Mouse (Mus musculus) midbrain, embryonic 16.5 days (tissue): ENCODE measurements around the gene Riox1. TPM values are rescaled to one million over a fixed set of nuclear protein-coding genes. Genes with fewer than 3 reads are reported as not detected.

Experiments
- ATAC-seq: fragments of 200-750 bp; cut with Nextera tagmentation; 2 replicates; pipeline ENCODE4 v1.8.0; 2017; ENCODE audit warnings: moderate TSS enrichment
- H3K27ac ChIP-seq: fragments of 300-500 bp; sonication (generic); 2 replicates; pipeline ENCODE4 v1.5.1; 2014; ENCODE audit warnings: mild to moderate bottlenecking, low read length, mixed read lengths
- H3K27me3 ChIP-seq: fragments of 300-500 bp; sonication (generic); 2 replicates; pipeline ENCODE4 v1.6.1; 2014; ENCODE audit warnings: low read depth, low read length, mixed read lengths; ENCODE audit not compliant: control insufficient read depth, insufficient read depth
- H3K36me3 ChIP-seq: fragments of 300-500 bp; sonication (generic); 2 replicates; pipeline ENCODE4 v1.6.1; 2014; ENCODE audit warnings: mild to moderate bottlenecking, low read length, moderate library complexity, mixed read lengths; ENCODE audit not compliant: control insufficient read depth, insufficient read depth
- H3K4me1 ChIP-seq: fragments of 300-500 bp; sonication (generic); 2 replicates; pipeline ENCODE4 v1.6.1; 2014; ENCODE audit warnings: mild to moderate bottlenecking, low read length, mixed read lengths; ENCODE audit not compliant: control insufficient read depth, insufficient read depth
- H3K4me2 ChIP-seq: fragments of 300-500 bp; sonication (generic); 2 replicates; pipeline ENCODE4 v1.6.1; 2014; ENCODE audit warnings: mild to moderate bottlenecking, low read length, mixed read lengths
- H3K4me3 ChIP-seq: fragments of 300-500 bp; sonication (generic); 2 replicates; pipeline ENCODE4 v1.5.1; 2014; ENCODE audit warnings: low read depth, mild to moderate bottlenecking, low read length, moderate library complexity, mixed read lengths
- H3K9ac ChIP-seq: fragments of 300-500 bp; sonication (generic); 2 replicates; pipeline ENCODE4 v1.6.1; 2014; ENCODE audit warnings: low read depth, low read length, mixed read lengths
- H3K9me3 ChIP-seq: fragments of 300-500 bp; sonication (generic); replicated peaks from 2 replicates; pipeline ENCODE4 v1.6.1; 2014; ENCODE audit warnings: mild to moderate bottlenecking, low read length, mixed read lengths; ENCODE audit not compliant: control insufficient read depth, poor library complexity, severe bottlenecking
- WGBS: fragments of 180-500 bp; shearing (Covaris S2); extraction: QIAGEN DNeasy Blood & Tissue Kit; methylation state at CpG from one replicate; pipeline ENCODE4 v1.1.7; 2014; 5-methylcytosine and 5-hydroxymethylcytosine counted together
- polyA plus RNA-seq: library from polyadenylated mRNA; unstranded; fragments of >200 nt; fragmentation: Nextera tagmentation; extraction: Ambion mirVana; gene quantifications from 2 replicates; pipeline ENCODE4 v1.2.1, GENCODE M21; 2015

Riox1 gene
- polyA plus RNA-seq, 1 experiment from 2014 or later, result 8.7 TPM

GRCm38 (mm10) chr12:83940031-83940430 lies 10.4 kb upstream of the Riox1 start:
- ATAC-seq, result no peak
- 46% methylated on average over 4 of the region's 4 CpGs for WGBS
- no peak overlapping the region for H3K27ac ChIP-seq

GRCm38 (mm10) chr12:83941938-83942337 lies 8.5 kb upstream of the Riox1 start:
- Histone ChIP-seq H3K27me3 (no peaks in the 10 kb centered on the region), H3K36me3 (no peaks in the 10 kb centered on the region), H3K9ac (no peak overlapping the region), H3K4me1 (no peaks in the 10 kb centered on the region), H3K4me3 (no peak overlapping the region), H3K9me3 (no peaks in the 10 kb centered on the region), H3K27ac (no peak overlapping the region), H3K4me2 (no peak overlapping the region)
- ATAC-seq, result no peak
- 82% methylated on average over 3 of the region's 3 CpGs for WGBS

More at GRCm38 (mm10) chr12:83940031-83940430, 10.4 kb upstream of the Riox1 start:
- no peaks in the 10 kb centered on the region for H3K9me3 ChIP-seq
- H3K9ac ChIP-seq, result no peak overlapping the region
- no peaks in the 10 kb centered on the region for H3K4me1 ChIP-seq
- H3K4me2 ChIP-seq, result no peak overlapping the region
- H3K4me3 ChIP-seq, result no peak overlapping the region
- H3K36me3 ChIP-seq, result no peaks in the 10 kb centered on the region
- no peaks in the 10 kb centered on the region for H3K27me3 ChIP-seq

- Histone ChIP-seq H3K4me1 (peaks cover 14% of the 10 kb centered on the region), H3K27ac (no peak overlapping the region), H3K27me3 (no peaks in the 10 kb centered on the region), H3K9me3 (no peaks in the 10 kb centered on the region), H3K36me3 (no peaks in the 10 kb centered on the region), H3K4me3 (no peak overlapping the region), H3K4me2 (no peak overlapping the region), H3K9ac (no peak overlapping the region)
- no peak for ATAC-seq
- 94% methylated on average over 8 of the region's 8 CpGs for WGBS
Measured at GRCm38 (mm10) chr12:83947260-83947811, 3.1 kb upstream of the Riox1 start.

- Histone ChIP-seq H3K36me3 (no peaks in the 10 kb centered on the region), H3K27ac (no peak overlapping the region), H3K4me1 (peaks cover 26% of the 10 kb centered on the region), H3K4me2 (no peak overlapping the region), H3K9me3 (no peaks in the 10 kb centered on the region), H3K9ac (no peak overlapping the region), H3K4me3 (no peak overlapping the region), H3K27me3 (no peaks in the 10 kb centered on the region)
- 91% methylated on average over 4 of the region's 4 CpGs for WGBS
- ATAC-seq, result no peak
Measured at GRCm38 (mm10) chr12:83949043-83949442, 1.4 kb upstream of the Riox1 start.

- Histone ChIP-seq H3K27me3 (no peaks in the 10 kb centered on the region), H3K27ac (no peak overlapping the region), H3K4me3 (peak overlapping the region; percentile 90), H3K9ac (peak overlapping the region; percentile 53; the same call in 1 of the 2 replicates), H3K4me1 (peaks cover 26% of the 10 kb centered on the region), H3K36me3 (no peaks in the 10 kb centered on the region), H3K4me2 (peak overlapping the region; percentile 88), H3K9me3 (no peaks in the 10 kb centered on the region)
- WGBS, result 33% methylated on average over 11 of the region's 11 CpGs
- no peak for ATAC-seq
Measured at GRCm38 (mm10) chr12:83949776-83950492, 474 bp upstream of the Riox1 start.

- Histone ChIP-seq H3K9ac (peak overlapping the region; percentile 83), H3K4me1 (peaks cover 26% of the 10 kb centered on the region), H3K36me3 (no peaks in the 10 kb centered on the region), H3K4me2 (peak overlapping the region; percentile 88), H3K4me3 (peak overlapping the region; percentile 90), H3K9me3 (no peaks in the 10 kb centered on the region), H3K27ac (peak overlapping the region; percentile 86), H3K27me3 (no peaks in the 10 kb centered on the region)
- under 1% methylated on average over 90 of the region's 116 CpGs for WGBS
- ATAC-seq, result peak; percentile 83
Measured at GRCm38 (mm10) chr12:83950840-83951701, 663 bp downstream of the Riox1 start.

- no peaks in the 10 kb centered on the region; the same call in 1 of the 2 replicates for H3K36me3 ChIP-seq
- H3K4me1 ChIP-seq, result peaks cover 26% of the 10 kb centered on the region
- no peaks in the 10 kb centered on the region for H3K9me3 ChIP-seq
- H3K27me3 ChIP-seq, result no peaks in the 10 kb centered on the region
- H3K4me3 ChIP-seq, result peak overlapping the region; percentile 90
- no peak for ATAC-seq
- H3K9ac ChIP-seq, result peak overlapping the region; percentile 83
- 71% methylated on average over 32 of the region's 32 CpGs for WGBS
- no peak overlapping the region for H3K27ac ChIP-seq
- peak overlapping the region; percentile 88 for H3K4me2 ChIP-seq
Measured at GRCm38 (mm10) chr12:83951711-83952575, 1.5 kb downstream of the Riox1 start.

GRCm38 (mm10) chr12:83958278-83958677 lies 7.9 kb downstream of the Riox1 start:
- H3K36me3 ChIP-seq, result peaks cover 3% of the 10 kb centered on the region; the same call in 1 of the 2 replicates
- no peak for ATAC-seq
- H3K4me3 ChIP-seq, result no peak overlapping the region
- H3K27ac ChIP-seq, result no peak overlapping the region
- 93% methylated on average over 9 of the region's 9 CpGs for WGBS
- peaks cover 5% of the 10 kb centered on the region; the same call in 1 of the 2 replicates for H3K4me1 ChIP-seq
- no peak overlapping the region for H3K4me2 ChIP-seq
- H3K9ac ChIP-seq, result no peak overlapping the region
- H3K27me3 ChIP-seq, result no peaks in the 10 kb centered on the region
- H3K9me3 ChIP-seq, result no peaks in the 10 kb centered on the region
